Mouse (Mus musculus): Measurements from ENCODE around the gene Ly6g6e. TPM values are rescaled to one million over a fixed set of nuclear protein-coding genes. Genes with fewer than 3 reads are reported as not detected.

Ly6g6e gene
- polyA plus RNA-seq, 1 experiment from 2014 or later: 0.81 TPM

DNA sequence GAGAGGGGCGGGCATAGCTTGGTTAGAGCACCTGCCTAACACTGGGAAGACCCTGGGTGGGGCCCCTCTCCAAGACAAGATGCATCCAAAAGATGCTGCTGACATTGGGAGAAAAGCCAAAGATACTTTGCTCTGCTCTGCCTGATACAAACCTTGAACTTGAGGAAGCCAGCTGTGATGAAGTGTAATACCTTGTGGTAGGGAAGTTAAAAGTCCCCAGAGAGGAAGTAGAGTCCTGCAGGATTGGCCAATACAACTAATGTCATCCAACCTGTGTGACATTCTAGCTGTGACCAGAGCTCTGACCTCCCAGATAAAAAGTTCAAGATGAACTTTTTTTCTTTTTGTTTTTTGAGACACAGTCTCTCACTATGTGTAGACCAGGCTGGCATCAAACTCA, 48.4 kb downstream of the Ly6g6e start:
- Histone ChIP-seq H3K9me3 (replicated peaks) (no peaks in the 10 kb centered on the region), H3K27ac (no peak overlapping the region), H3K4me3 (0 out of 2 replicates have a peak overlapping the region, but pooled peaks have one; percentile 1), H3K27me3 (ENCODE audit: low read depth, poor library complexity, severe bottlenecking) (no peaks in the 10 kb centered on the region), H3K4me1 (peaks cover 50% of the 10 kb centered on the region), H3K36me3 (peaks cover 39% of the 10 kb centered on the region)
- WGBS: 93% methylated on average over 1 of the region's 1 CpGs
- DNase-seq (ENCODE audit: low spot score): no peak

DNA sequence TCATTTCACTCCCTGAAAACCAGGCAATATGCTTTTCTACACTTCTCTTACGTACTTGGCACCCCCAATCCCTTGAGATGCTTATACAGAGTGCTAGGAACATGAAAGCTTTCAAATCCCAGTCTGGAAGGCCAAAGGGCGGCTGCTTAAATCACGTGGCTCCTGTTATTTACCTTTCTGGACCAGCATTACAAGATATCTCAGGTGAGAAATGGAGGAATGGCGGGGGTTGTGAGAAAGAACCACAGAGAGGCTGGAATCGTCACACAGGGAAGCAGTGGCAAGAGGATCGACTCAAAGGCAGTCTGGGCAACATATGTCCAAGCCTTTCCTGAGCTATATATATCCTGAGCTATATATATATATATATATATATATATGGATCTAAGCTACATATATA, 48.9 kb downstream of the Ly6g6e start:
- no peaks in the 10 kb centered on the region for H3K27me3 ChIP-seq (ENCODE audit: low read depth, poor library complexity, severe bottlenecking)
- H3K4me1 ChIP-seq: peaks cover 45% of the 10 kb centered on the region
- peaks cover 41% of the 10 kb centered on the region for H3K36me3 ChIP-seq
- H3K4me3 ChIP-seq: peak overlapping the region; percentile 64
- WGBS: 37% methylated on average over 6 of the region's 6 CpGs
- no peak for DNase-seq (ENCODE audit: low spot score)
- no peaks in the 10 kb centered on the region for H3K9me3 ChIP-seq (replicated peaks)
- H3K27ac ChIP-seq: 0 out of 2 replicates have a peak overlapping the region, but pooled peaks have one; percentile 54

- WGBS: under 1% methylated on average over 36 of the region's 36 CpGs
- Histone ChIP-seq H3K36me3 (peaks cover 44% of the 10 kb centered on the region), H3K4me1 (peaks cover 44% of the 10 kb centered on the region), H3K9me3 (replicated peaks) (no peaks in the 10 kb centered on the region), H3K4me3 (peak within 1 kb of the TSS; percentile 64), H3K27ac (peak within 1 kb of the TSS; percentile 89), H3K27me3 (ENCODE audit: low read depth, poor library complexity, severe bottlenecking) (no peaks in the 10 kb centered on the region)
- DNase-seq (ENCODE audit: low spot score): peak; percentile 83
These were observed 49.5 kb downstream of the Ly6g6e start, which contains the start of gene D17H6S53E for GRCm38 (mm10) chr17:35126206-35126611. TSS of gene D17H6S53E (plus strand) at chr17:35126373.

DNA sequence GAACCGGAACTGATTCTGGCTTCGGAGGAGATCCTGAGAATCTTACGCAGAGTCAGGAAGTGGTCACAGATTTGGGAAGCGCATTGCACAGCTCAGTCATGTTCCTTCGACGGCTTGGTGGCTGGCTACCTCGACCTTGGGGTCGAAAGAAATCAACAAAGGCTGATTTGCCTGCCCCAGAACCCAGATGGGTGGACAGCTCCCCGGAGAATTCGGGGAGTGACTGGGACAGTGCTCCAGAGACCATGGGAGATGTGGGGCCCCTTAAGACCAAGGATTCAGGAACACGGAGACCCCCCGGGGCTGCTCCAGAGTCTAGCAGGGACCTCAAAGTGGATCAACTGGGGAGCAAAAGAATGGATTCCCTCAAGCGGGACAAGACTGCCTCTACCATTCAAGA, 50.3 kb downstream of the Ly6g6e start:
- Histone ChIP-seq H3K4me1 (peaks cover 41% of the 10 kb centered on the region), H3K4me3 (peak overlapping the region; percentile 64), H3K27ac (peak overlapping the region; percentile 89), H3K9me3 (replicated peaks) (no peaks in the 10 kb centered on the region), H3K27me3 (ENCODE audit: low read depth, poor library complexity, severe bottlenecking) (no peaks in the 10 kb centered on the region), H3K36me3 (peaks cover 44% of the 10 kb centered on the region)
- DNase-seq (ENCODE audit: low spot score): no peak
- 75% methylated on average over 13 of the region's 13 CpGs for WGBS

Other genes starting within 250 kb of the Ly6g6e start
- gene Stk19, start 240.0 kb upstream of the Ly6g6e start, polyA plus RNA-seq (2016; fragmentation: Nextera tagmentation; extraction: Ambion mirVana): 23.3 and 28.6 TPM in 2 replicates
- gene Dxo, start 239.9 kb upstream of the Ly6g6e start, polyA plus RNA-seq (2016; fragmentation: Nextera tagmentation; extraction: Ambion mirVana): 77.5 and 83.5 TPM in 2 replicates
- gene Skiv2l, start 226.7 kb upstream of the Ly6g6e start, polyA plus RNA-seq (2016; fragmentation: Nextera tagmentation; extraction: Ambion mirVana): 57.5 and 65.0 TPM in 2 replicates
- 151 and 155 TPM in 2 replicates for gene Nelfe, start 226.5 kb upstream of the Ly6g6e start, polyA plus RNA-seq (2016; fragmentation: Nextera tagmentation; extraction: Ambion mirVana)
- gene Cfb, start 214.4 kb upstream of the Ly6g6e start, polyA plus RNA-seq (2016; fragmentation: Nextera tagmentation; extraction: Ambion mirVana): 2.1 and 2.5 TPM in 2 replicates
- 6.2 and 6.3 TPM in 2 replicates for gene Zbtb12, start 197.4 kb upstream of the Ly6g6e start, polyA plus RNA-seq (2016; fragmentation: Nextera tagmentation; extraction: Ambion mirVana)
- gene Gm20547, start 194.9 kb upstream of the Ly6g6e start, polyA plus RNA-seq (2016; fragmentation: Nextera tagmentation; extraction: Ambion mirVana): 0.06 TPM in 1 of 2 replicates, not detected in the other
- gene C2, start 178.6 kb upstream of the Ly6g6e start, polyA plus RNA-seq (2016; fragmentation: Nextera tagmentation; extraction: Ambion mirVana): 0.29 and 0.40 TPM in 2 replicates
- gene Ehmt2, start 178.4 kb upstream of the Ly6g6e start, polyA plus RNA-seq (2016; fragmentation: Nextera tagmentation; extraction: Ambion mirVana): 109 and 116 TPM in 2 replicates
- gene Slc44a4, start 162.4 kb upstream of the Ly6g6e start, polyA plus RNA-seq (2016; fragmentation: Nextera tagmentation; extraction: Ambion mirVana): not detected in 2 replicates
- 14.6 and 16.1 TPM in 2 replicates for gene Neu1, start 145.6 kb upstream of the Ly6g6e start, polyA plus RNA-seq (2016; fragmentation: Nextera tagmentation; extraction: Ambion mirVana)
- 0.08 and 0.14 TPM in 2 replicates for gene Hspa1b, start 117.7 kb upstream of the Ly6g6e start, polyA plus RNA-seq (2016; fragmentation: Nextera tagmentation; extraction: Ambion mirVana)
- gene Gm20481, start 107.0 kb upstream of the Ly6g6e start, polyA plus RNA-seq (2016; fragmentation: Nextera tagmentation; extraction: Ambion mirVana): not detected in 2 replicates
- 1.1 and 1.4 TPM in 2 replicates for gene Hspa1a, start 104.7 kb upstream of the Ly6g6e start, polyA plus RNA-seq (2016; fragmentation: Nextera tagmentation; extraction: Ambion mirVana)
- 0.58 and 0.85 TPM in 2 replicates for gene Hspa1l, start 104.2 kb upstream of the Ly6g6e start, polyA plus RNA-seq (2016; fragmentation: Nextera tagmentation; extraction: Ambion mirVana)
- gene Lsm2, start 95.0 kb upstream of the Ly6g6e start, polyA plus RNA-seq (2016; fragmentation: Nextera tagmentation; extraction: Ambion mirVana): 320 and 365 TPM in 2 replicates
- 222 and 267 TPM in 2 replicates for gene Vars, start 75.9 kb upstream of the Ly6g6e start, polyA plus RNA-seq (2016; fragmentation: Nextera tagmentation; extraction: Ambion mirVana)
- gene Vwa7, start 60.3 kb upstream of the Ly6g6e start, polyA plus RNA-seq (2016; fragmentation: Nextera tagmentation; extraction: Ambion mirVana): 0.15 and 0.23 TPM in 2 replicates
- gene Sapcd1, start 48.9 kb upstream of the Ly6g6e start, polyA plus RNA-seq (2016; fragmentation: Nextera tagmentation; extraction: Ambion mirVana): 1.2 and 1.4 TPM in 2 replicates
- gene Msh5, start 30.2 kb upstream of the Ly6g6e start, polyA plus RNA-seq (2016; fragmentation: Nextera tagmentation; extraction: Ambion mirVana): 5.2 and 5.4 TPM in 2 replicates
- 174 and 186 TPM in 2 replicates for gene Clic1, start 26.9 kb upstream of the Ly6g6e start, polyA plus RNA-seq (2016; fragmentation: Nextera tagmentation; extraction: Ambion mirVana)
- 453 and 568 TPM in 2 replicates for gene Ddah2, start 17.9 kb upstream of the Ly6g6e start, polyA plus RNA-seq (2016; fragmentation: Nextera tagmentation; extraction: Ambion mirVana)
- gene Ly6g6c, start 11.5 kb upstream of the Ly6g6e start, polyA plus RNA-seq (2016; fragmentation: Nextera tagmentation; extraction: Ambion mirVana): not detected in 2 replicates
- 0.36 and 0.46 TPM in 2 replicates for gene Mpig6b, start 10.7 kb upstream of the Ly6g6e start, polyA plus RNA-seq (2016; fragmentation: Nextera tagmentation; extraction: Ambion mirVana)
- gene Ly6g6d, start 1.2 kb downstream of the Ly6g6e start, polyA plus RNA-seq (2016; fragmentation: Nextera tagmentation; extraction: Ambion mirVana): 0.80 and 1.1 TPM in 2 replicates
- 0.56 and 0.66 TPM in 2 replicates for gene Ly6g6f, start 8.7 kb downstream of the Ly6g6e start, polyA plus RNA-seq (2016; fragmentation: Nextera tagmentation; extraction: Ambion mirVana)
- 53.3 and 63.6 TPM in 2 replicates for gene Abhd16a, start 12.4 kb downstream of the Ly6g6e start, polyA plus RNA-seq (2016; fragmentation: Nextera tagmentation; extraction: Ambion mirVana)
- not detected in 2 replicates for gene Ly6g5c, start 31.4 kb downstream of the Ly6g6e start, polyA plus RNA-seq (2016; fragmentation: Nextera tagmentation; extraction: Ambion mirVana)
- gene Ly6g5b, start 38.5 kb downstream of the Ly6g6e start, polyA plus RNA-seq (2016; fragmentation: Nextera tagmentation; extraction: Ambion mirVana): 1.4 and 1.7 TPM in 2 replicates
- gene Gpank1, start 44.6 kb downstream of the Ly6g6e start, polyA plus RNA-seq (2016; fragmentation: Nextera tagmentation; extraction: Ambion mirVana): 33.9 and 35.8 TPM in 2 replicates
- 299 and 317 TPM in 2 replicates for gene Csnk2b, start 45.2 kb downstream of the Ly6g6e start, polyA plus RNA-seq (2016; fragmentation: Nextera tagmentation; extraction: Ambion mirVana)
- 8.4 and 8.5 TPM in 2 replicates for gene D17H6S53E, start 49.5 kb downstream of the Ly6g6e start, polyA plus RNA-seq (2016; fragmentation: Nextera tagmentation; extraction: Ambion mirVana)
- 0.39 and 0.56 TPM in 2 replicates for gene Apom, start 55.1 kb downstream of the Ly6g6e start, polyA plus RNA-seq (2016; fragmentation: Nextera tagmentation; extraction: Ambion mirVana)
- gene Bag6, start 58.3 kb downstream of the Ly6g6e start, polyA plus RNA-seq (2016; fragmentation: Nextera tagmentation; extraction: Ambion mirVana): 74.2 and 74.7 TPM in 2 replicates
- 213 and 229 TPM in 2 replicates for gene Prrc2a, start 88.0 kb downstream of the Ly6g6e start, polyA plus RNA-seq (2016; fragmentation: Nextera tagmentation; extraction: Ambion mirVana)
- gene Aif1, start 99.2 kb downstream of the Ly6g6e start, polyA plus RNA-seq (2016; fragmentation: Nextera tagmentation; extraction: Ambion mirVana): 1.5 and 1.8 TPM in 2 replicates
- 1.6 and 2.0 TPM in 2 replicates for gene Lst1, start 111.5 kb downstream of the Ly6g6e start, polyA plus RNA-seq (2016; fragmentation: Nextera tagmentation; extraction: Ambion mirVana)
- 0.38 and 0.45 TPM in 2 replicates for gene Ltb, start 117.5 kb downstream of the Ly6g6e start, polyA plus RNA-seq (2016; fragmentation: Nextera tagmentation; extraction: Ambion mirVana)
- 0.14 TPM in 1 of 2 replicates, not detected in the other for gene Tnf, start 125.1 kb downstream of the Ly6g6e start, polyA plus RNA-seq (2016; fragmentation: Nextera tagmentation; extraction: Ambion mirVana)
- gene Lta, start 128.4 kb downstream of the Ly6g6e start, polyA plus RNA-seq (2016; fragmentation: Nextera tagmentation; extraction: Ambion mirVana): not detected in 2 replicates
- 0.30 and 0.33 TPM in 2 replicates for gene Gm16181, start 143.9 kb downstream of the Ly6g6e start, polyA plus RNA-seq (2016; fragmentation: Nextera tagmentation; extraction: Ambion mirVana)
- gene Atp6v1g2, start 156.8 kb downstream of the Ly6g6e start, polyA plus RNA-seq (2016; fragmentation: Nextera tagmentation; extraction: Ambion mirVana): 4.5 and 5.2 TPM in 2 replicates
- 10.7 and 12.1 TPM in 2 replicates for gene Nfkbil1, start 158.9 kb downstream of the Ly6g6e start, polyA plus RNA-seq (2016; fragmentation: Nextera tagmentation; extraction: Ambion mirVana)
- gene Ddx39b, start 164.8 kb downstream of the Ly6g6e start, polyA plus RNA-seq (2016; fragmentation: Nextera tagmentation; extraction: Ambion mirVana): 749 and 792 TPM in 2 replicates
- gene H2-D1, start 185.8 kb downstream of the Ly6g6e start, polyA plus RNA-seq (2016; fragmentation: Nextera tagmentation; extraction: Ambion mirVana): 21.4 and 23.1 TPM in 2 replicates
- gene H2-Q1, start 243.5 kb downstream of the Ly6g6e start, polyA plus RNA-seq (2016; fragmentation: Nextera tagmentation; extraction: Ambion mirVana): not detected in 2 replicates

Data from limb, embryonic 10.5 days (tissue).